Mouse (Mus musculus): Measurements from ENCODE around the gene Olfr27. TPM values are rescaled to one million over a fixed set of nuclear protein-coding genes. Genes with fewer than 3 reads are reported as not detected.

Gene Olfr27
- polyA plus RNA-seq (2012; fragmentation: generic; extraction: Trizol), result not detected
- long read RNA-seq, experiment 1, result 0 reads
- long read RNA-seq, experiment 2, result 0 reads

- H3K79me3 ChIP-seq (ENCODE audit: low read depth), result no peaks in the 10 kb centered on the region
- TF ChIP-seq FOSL1 (IDR thresholded peaks at IDR 0.05; ENCODE audit: insufficient read depth, low read length, poor library complexity, severe bottlenecking), result no peak
- H3K4me3 ChIP-seq (ENCODE audit: insufficient read depth, poor library complexity, severe bottlenecking), result no peak within 1 kb of the TSS
- no peak within 1 kb of the TSS for H3ac ChIP-seq (ENCODE audit: control insufficient read depth, insufficient read length, low read depth)
- no peaks in the 10 kb centered on the region for H3K36me3 ChIP-seq (ENCODE audit: control insufficient read depth, insufficient read depth)
- no peaks in the 10 kb centered on the region for H3K27me3 ChIP-seq (ENCODE audit: control insufficient read depth, insufficient read depth, insufficient read length)
- H3K79me2 ChIP-seq (ENCODE audit: control insufficient read depth, insufficient read depth), result no peaks in the 10 kb centered on the region
Observed at GRCm38 (mm10) chr9:39127831-39128230, at the start of gene Olfr27. Gene Olfr27 (plus strand): TSS chr9:39128131.

GRCm38 (mm10) chr9:39078787-39079186 lies 49.1 kb upstream of the Olfr27 start, which contains the start of gene Olfr938:
Gene Olfr938 (minus strand): TSS chr9:39078887.
- H3K79me2 ChIP-seq (ENCODE audit: control insufficient read depth, insufficient read depth), result no peaks in the 10 kb centered on the region
- H3ac ChIP-seq (ENCODE audit: control insufficient read depth, insufficient read length, low read depth), result no peak within 1 kb of the TSS
- H3K4me3 ChIP-seq (ENCODE audit: insufficient read depth, poor library complexity, severe bottlenecking), result no peak within 1 kb of the TSS
- no peaks in the 10 kb centered on the region for H3K27me3 ChIP-seq (ENCODE audit: control insufficient read depth, insufficient read depth, insufficient read length)
- no peaks in the 10 kb centered on the region for H3K36me3 ChIP-seq (ENCODE audit: control insufficient read depth, insufficient read depth)
- no peak for TF ChIP-seq USF1 (IDR thresholded peaks at IDR 0.05; ENCODE audit: low read depth)
- TF ChIP-seq MYOD1 (IDR thresholded peaks at IDR 0.05; ENCODE audit: control insufficient read depth, insufficient read length, low read depth), result no peak
- TF ChIP-seq MYOG (IDR thresholded peaks at IDR 0.05; ENCODE audit: control insufficient read depth, extremely low read depth, insufficient read length), result no peak
- TF ChIP-seq MAX (IDR thresholded peaks at IDR 0.05), result no peak
- no peak for TF ChIP-seq CEBPB (IDR thresholded peaks at IDR 0.05; ENCODE audit: low read depth)
- TF ChIP-seq CTCF (IDR thresholded peaks at IDR 0.05; ENCODE audit: control insufficient read depth, insufficient read depth, insufficient read length), result no peak
- TF ChIP-seq FOSL1 (IDR thresholded peaks at IDR 0.05; ENCODE audit: insufficient read depth, low read length, poor library complexity, severe bottlenecking), result no peak
- no peaks in the 10 kb centered on the region for H3K79me3 ChIP-seq (ENCODE audit: low read depth)

- H3ac ChIP-seq (ENCODE audit: control insufficient read depth, insufficient read length, low read depth), result no peak overlapping the region
- no peaks in the 10 kb centered on the region for H3K27me3 ChIP-seq (ENCODE audit: control insufficient read depth, insufficient read depth, insufficient read length)
- no peaks in the 10 kb centered on the region for H3K36me3 ChIP-seq (ENCODE audit: control insufficient read depth, insufficient read depth)
- H3K4me3 ChIP-seq (ENCODE audit: insufficient read depth, poor library complexity, severe bottlenecking), result no peak overlapping the region
- TF ChIP-seq USF1 (IDR thresholded peaks at IDR 0.05; ENCODE audit: low read depth) (no peak), CTCF (IDR thresholded peaks at IDR 0.05; ENCODE audit: control insufficient read depth, insufficient read depth, insufficient read length) (no peak), MYOD1 (IDR thresholded peaks at IDR 0.05; ENCODE audit: control insufficient read depth, insufficient read length, low read depth) (no peak), MAX (IDR thresholded peaks at IDR 0.05) (no peak), MYOG (IDR thresholded peaks at IDR 0.05; ENCODE audit: control insufficient read depth, extremely low read depth, insufficient read length) (no peak), FOSL1 (IDR thresholded peaks at IDR 0.05; ENCODE audit: insufficient read depth, low read length, poor library complexity, severe bottlenecking) (no peak), CEBPB (IDR thresholded peaks at IDR 0.05; ENCODE audit: low read depth) (no peak)
- H3K79me3 ChIP-seq (ENCODE audit: low read depth), result no peaks in the 10 kb centered on the region
- H3K79me2 ChIP-seq (ENCODE audit: control insufficient read depth, insufficient read depth), result no peaks in the 10 kb centered on the region
Observed at GRCm38 (mm10) chr9:39127326-39127725, 605 bp upstream of the Olfr27 start.

- TF ChIP-seq MYOG (IDR thresholded peaks at IDR 0.05; ENCODE audit: control insufficient read depth, extremely low read depth, insufficient read length), result no peak
- no peak for TF ChIP-seq MYOD1 (IDR thresholded peaks at IDR 0.05; ENCODE audit: control insufficient read depth, insufficient read length, low read depth)
- TF ChIP-seq CEBPB (IDR thresholded peaks at IDR 0.05; ENCODE audit: low read depth), result no peak
- TF ChIP-seq FOSL1 (IDR thresholded peaks at IDR 0.05; ENCODE audit: insufficient read depth, low read length, poor library complexity, severe bottlenecking), result no peak
- TF ChIP-seq USF1 (IDR thresholded peaks at IDR 0.05; ENCODE audit: low read depth), result no peak
- no peak for TF ChIP-seq MAX (IDR thresholded peaks at IDR 0.05)
- no peak for TF ChIP-seq CTCF (IDR thresholded peaks at IDR 0.05; ENCODE audit: control insufficient read depth, insufficient read depth, insufficient read length)
- Histone ChIP-seq H3K36me3 (ENCODE audit: control insufficient read depth, insufficient read depth) (no peaks in the 10 kb centered on the region), H3K79me2 (ENCODE audit: control insufficient read depth, insufficient read depth) (no peaks in the 10 kb centered on the region), H3K27me3 (ENCODE audit: control insufficient read depth, insufficient read depth, insufficient read length) (no peaks in the 10 kb centered on the region), H3ac (ENCODE audit: control insufficient read depth, insufficient read length, low read depth) (no peak overlapping the region), H3K79me3 (ENCODE audit: low read depth) (no peaks in the 10 kb centered on the region), H3K4me3 (ENCODE audit: insufficient read depth, poor library complexity, severe bottlenecking) (no peak overlapping the region)
Observed at GRCm38 (mm10) chr9:39152401-39152800, 24.5 kb downstream of the Olfr27 start.

GRCm38 (mm10) chr9:39166004-39166403 lies 38.1 kb downstream of the Olfr27 start, which contains the start of gene Olfr943:
Gene Olfr943 (plus strand): TSS chr9:39166304.
- H3K27me3 ChIP-seq (ENCODE audit: control insufficient read depth, insufficient read depth, insufficient read length), result no peaks in the 10 kb centered on the region
- H3K79me3 ChIP-seq (ENCODE audit: low read depth), result no peaks in the 10 kb centered on the region
- TF ChIP-seq MAX (IDR thresholded peaks at IDR 0.05) (no peak), FOSL1 (IDR thresholded peaks at IDR 0.05; ENCODE audit: insufficient read depth, low read length, poor library complexity, severe bottlenecking) (no peak), USF1 (IDR thresholded peaks at IDR 0.05; ENCODE audit: low read depth) (no peak), MYOD1 (IDR thresholded peaks at IDR 0.05; ENCODE audit: control insufficient read depth, insufficient read length, low read depth) (no peak), CEBPB (IDR thresholded peaks at IDR 0.05; ENCODE audit: low read depth) (no peak), CTCF (IDR thresholded peaks at IDR 0.05; ENCODE audit: control insufficient read depth, insufficient read depth, insufficient read length) (no peak), MYOG (IDR thresholded peaks at IDR 0.05; ENCODE audit: control insufficient read depth, extremely low read depth, insufficient read length) (no peak)
- no peaks in the 10 kb centered on the region for H3K36me3 ChIP-seq (ENCODE audit: control insufficient read depth, insufficient read depth)
- no peak within 1 kb of the TSS for H3K4me3 ChIP-seq (ENCODE audit: insufficient read depth, poor library complexity, severe bottlenecking)
- no peaks in the 10 kb centered on the region for H3K79me2 ChIP-seq (ENCODE audit: control insufficient read depth, insufficient read depth)
- H3ac ChIP-seq (ENCODE audit: control insufficient read depth, insufficient read length, low read depth), result no peak within 1 kb of the TSS

Other genes with a start within 250 kb of the Olfr27 start
- not detected for gene Olfr930, start 198.3 kb upstream of the Olfr27 start, polyA plus RNA-seq (2012; fragmentation: generic; extraction: Trizol)
- not detected for gene Olfr933, start 155.8 kb upstream of the Olfr27 start, polyA plus RNA-seq (2012; fragmentation: generic; extraction: Trizol)
- not detected for gene Olfr934, start 139.8 kb upstream of the Olfr27 start, polyA plus RNA-seq (2012; fragmentation: generic; extraction: Trizol)
- not detected for gene Olfr935, start 128.4 kb upstream of the Olfr27 start, polyA plus RNA-seq (2012; fragmentation: generic; extraction: Trizol)
- not detected for gene Olfr146, start 104.8 kb upstream of the Olfr27 start, polyA plus RNA-seq (2012; fragmentation: generic; extraction: Trizol)
- gene Olfr937, start 63.2 kb upstream of the Olfr27 start, polyA plus RNA-seq (2012; fragmentation: generic; extraction: Trizol), result not detected
- gene Olfr938, start 49.2 kb upstream of the Olfr27 start, polyA plus RNA-seq (2012; fragmentation: generic; extraction: Trizol), result not detected
- not detected for gene Olfr943, start 38.2 kb downstream of the Olfr27 start, polyA plus RNA-seq (2012; fragmentation: generic; extraction: Trizol)
- not detected for gene Olfr944, start 73.8 kb downstream of the Olfr27 start, polyA plus RNA-seq (2012; fragmentation: generic; extraction: Trizol)
- gene Olfr1537, start 121.9 kb downstream of the Olfr27 start, polyA plus RNA-seq (2012; fragmentation: generic; extraction: Trizol), result not detected
- not detected for gene Olfr945, start 148.7 kb downstream of the Olfr27 start, polyA plus RNA-seq (2012; fragmentation: generic; extraction: Trizol)
- gene Olfr948, start 197.9 kb downstream of the Olfr27 start, polyA plus RNA-seq (2012; fragmentation: generic; extraction: Trizol), result not detected